ENCODE assay signal across 9 mouse cellular contexts in the genomic region with DNA sequence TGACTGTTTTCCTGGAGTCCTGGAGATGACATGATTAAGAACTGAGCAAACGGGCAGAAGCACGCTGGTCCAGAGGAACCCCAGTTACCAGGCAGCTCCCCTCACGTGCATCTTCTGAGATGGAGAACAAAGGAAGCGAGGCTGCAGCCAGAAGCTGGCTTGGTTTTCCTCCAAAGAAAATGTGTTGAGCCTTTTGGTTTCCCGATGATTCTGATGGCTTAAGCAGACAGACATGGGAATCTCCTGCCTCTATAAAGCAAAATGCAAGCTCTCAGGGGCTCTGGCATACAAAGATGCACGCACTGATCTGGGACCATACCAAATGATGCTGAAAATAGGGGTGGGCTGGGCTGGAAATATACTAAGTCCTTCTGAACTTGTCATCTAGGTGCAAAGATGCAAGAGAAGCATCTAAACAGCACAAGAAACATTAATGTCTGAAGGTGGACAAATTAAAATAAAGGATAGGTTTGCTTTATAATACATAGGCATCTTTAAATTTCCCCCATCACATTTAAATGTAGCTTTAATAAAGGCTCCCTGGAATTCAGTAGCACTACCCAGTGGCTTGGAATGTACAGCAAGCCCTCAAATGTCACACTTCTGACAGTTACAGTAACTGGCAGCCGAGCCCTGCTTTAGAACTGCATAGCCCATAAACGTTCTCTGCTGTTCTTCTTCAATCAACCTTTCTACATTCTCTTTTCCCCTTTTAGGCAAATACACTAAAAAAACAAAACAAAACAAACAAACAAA. TPM values are rescaled to one million over a fixed set of nuclear protein-coding genes. Genes with fewer than 3 reads are reported as not detected.
DNase-seq lines count a peak whose midpoint lies in the region; ATAC-seq and TF ChIP-seq lines count a peak whose summit lies in the region.
"Had no signal": no experiment of that assay in that cellular context is flagged by ENCODE, and none has a peak within 500 bp of the region (broad histone marks: within the 10 kb centered on the region; RNA-seq: fewer than 3 reads in every experiment).

No protein-coding gene starts in this region.

- no peak for ATAC-seq in heart, embryonic 16.5 days (replicated peaks; ENCODE audit: extremely low read depth, insufficient read depth, low FRiP score)
- ATAC-seq in hindbrain, embryonic 14.5 days (ENCODE audit: low FRiP score): peak; percentile 80; the same call in 1 of the 2 replicates
- ATAC-seq in midbrain, embryonic 16.5 days: peak; percentile 85

- peak overlapping the region; percentile 10; the same call in 1 of the 2 replicates for H3K4me2 ChIP-seq in heart, embryonic 16.5 days (ENCODE audit: low read depth, low read length)
- H3K4me2 ChIP-seq in hindbrain, embryonic 14.5 days (replicated peaks): peak overlapping the region; percentile 64
- peak overlapping the region; percentile 54 for H3K4me2 ChIP-seq in midbrain, embryonic 16.5 days (ENCODE audit: low read length)

- H3K36me3 ChIP-seq in heart, embryonic 16.5 days (ENCODE audit: control insufficient read depth, insufficient read depth): no peaks in the 10 kb centered on the region
- H3K36me3 ChIP-seq in hindbrain, embryonic 14.5 days (replicated peaks; ENCODE audit: control insufficient read depth, insufficient read depth): no peaks in the 10 kb centered on the region; the same call in 1 of the 2 replicates
- H3K36me3 ChIP-seq in midbrain, embryonic 16.5 days (ENCODE audit: control insufficient read depth, insufficient read depth, low read length): peaks cover 2% of the 10 kb centered on the region; the same call in 1 of the 2 replicates
- no peaks in the 10 kb centered on the region for H3K36me3 ChIP-seq in kidney, adult 2 months (ENCODE audit: control insufficient read depth, insufficient read depth, low read length)

- no peaks in the 10 kb centered on the region for H3K27me3 ChIP-seq in heart, embryonic 16.5 days (ENCODE audit: control insufficient read depth, insufficient read depth, low read length)
- H3K27me3 ChIP-seq in hindbrain, embryonic 14.5 days (ENCODE audit: control insufficient read depth, insufficient read depth, low read length): no peaks in the 10 kb centered on the region
- H3K27me3 ChIP-seq in midbrain, embryonic 16.5 days (ENCODE audit: control insufficient read depth, insufficient read depth, low read depth, low read length): no peaks in the 10 kb centered on the region
- no peaks in the 10 kb centered on the region for H3K27me3 ChIP-seq in kidney, adult 2 months (replicated peaks; ENCODE audit: control insufficient read depth, insufficient read depth, low read length)
- H3K27me3 ChIP-seq: CH12.LX had no signal

- peak overlapping the region; percentile 20 for H3K4me3 ChIP-seq in heart, embryonic 16.5 days (ENCODE audit: low read length)
- peak overlapping the region; percentile 40 for H3K4me3 ChIP-seq in hindbrain, embryonic 14.5 days (replicated peaks; ENCODE audit: low read length)
- H3K4me3 ChIP-seq in midbrain, embryonic 16.5 days (ENCODE audit: low read depth, low read length): peak overlapping the region; percentile 57
- no peak overlapping the region for H3K4me3 ChIP-seq in kidney, adult 2 months (ENCODE audit: insufficient read depth, low read depth, low read length)

- no peak for TF ChIP-seq CTCF in kidney, adult 2 months (conservative IDR thresholded peaks at IDR 0.05; ENCODE audit: insufficient read depth, insufficient read length, low read depth, low read length)

- 37% methylated on average over 8 of the region's 8 CpGs for WGBS in heart, embryonic 16.5 days
- 10% methylated on average over 8 of the region's 8 CpGs for WGBS in hindbrain, embryonic 14.5 days
- under 1% methylated on average over 8 of the region's 8 CpGs for WGBS in midbrain, embryonic 16.5 days
- 74% methylated on average over 8 of the region's 8 CpGs for WGBS in kidney, adult 2 months

- peaks cover 32% of the 10 kb centered on the region for H3K4me1 ChIP-seq in heart, embryonic 16.5 days (ENCODE audit: control insufficient read depth, insufficient read depth, low read length)
- H3K4me1 ChIP-seq in hindbrain, embryonic 14.5 days (replicated peaks; ENCODE audit: control insufficient read depth, insufficient read depth, low read length): peaks cover 40% of the 10 kb centered on the region
- peaks cover 35% of the 10 kb centered on the region for H3K4me1 ChIP-seq in midbrain, embryonic 16.5 days (ENCODE audit: control insufficient read depth, insufficient read depth, low read length)
- 0 out of 2 replicates have a peak, but pooled peaks cover 4% of the 10 kb centered on the region for H3K4me1 ChIP-seq in kidney, adult 2 months (ENCODE audit: control insufficient read depth, insufficient read depth, low read length)

- peak overlapping the region; percentile 33; the same call in 1 of the 2 replicates for H3K9ac ChIP-seq in heart, embryonic 16.5 days (ENCODE audit: low read length)
- peak overlapping the region; percentile 73 for H3K9ac ChIP-seq in hindbrain, embryonic 14.5 days
- H3K9ac ChIP-seq in midbrain, embryonic 16.5 days (ENCODE audit: low read depth, low read length): peak overlapping the region; percentile 82

- no peak for DNase-seq in heart, postnatal 14 days
- DNase-seq in cerebellum, postnatal 14 days: peak; percentile 62 to 76
- peak; percentile 81 for DNase-seq in hindbrain, embryonic 14.5 days (ENCODE audit: low spot score)
- DNase-seq in spleen, postnatal 10 days (ENCODE audit: low spot score in 2 of 2): no peak
- DNase-seq in frontal cortex, postnatal 14 days (ENCODE audit: low spot score in 2 of 2): no peak
- DNase-seq in kidney, adult 2 months: no peak

- intact Hi-C loops in heart, postnatal 14 days (cut with DNase I): no loop called here

- H3K9me3 ChIP-seq in heart, embryonic 16.5 days (replicated peaks; ENCODE audit: control insufficient read depth, low read length): no peaks in the 10 kb centered on the region
- no peaks in the 10 kb centered on the region for H3K9me3 ChIP-seq in hindbrain, embryonic 14.5 days (ENCODE audit: control insufficient read depth, low read length)
- no peaks in the 10 kb centered on the region for H3K9me3 ChIP-seq in midbrain, embryonic 16.5 days (replicated peaks; ENCODE audit: control insufficient read depth, low read length, poor library complexity, severe bottlenecking)

- no peak for TF ChIP-seq POLR2A in kidney, adult 2 months (IDR thresholded peaks at IDR 0.05; ENCODE audit: low read depth, low read length)

- H3K27ac ChIP-seq in heart, embryonic 16.5 days (ENCODE audit: low read length): peak overlapping the region; percentile 16; the same call in 1 of the 2 replicates
- peak overlapping the region; percentile 93 for H3K27ac ChIP-seq in hindbrain, embryonic 14.5 days
- H3K27ac ChIP-seq in midbrain, embryonic 16.5 days (ENCODE audit: low read length): peak overlapping the region; percentile 96
- H3K27ac ChIP-seq in kidney, adult 2 months (ENCODE audit: insufficient read depth, low read depth, low read length): no peak overlapping the region

RNA-seq across cellular contexts. Expression of gene Dtnbp1, which starts 54.9 kb away (rescaled TPM):
- 100 and 110 TPM in 2 replicates for polyA plus RNA-seq in heart, embryonic 16.5 days (2015; fragmentation: Nextera tagmentation; extraction: Ambion mirVana)
- 10 to 100 TPM; 60.5 to 70.5 TPM for total RNA-seq in heart, postnatal 14 days (2021)
- polyA plus RNA-seq in hindbrain, embryonic 14.5 days (2014; fragmentation: Nextera tagmentation; extraction: Ambion mirVana): 129 and 132 TPM in 2 replicates
- 130 and 136 TPM in 2 replicates for polyA plus RNA-seq in midbrain, embryonic 16.5 days (2015; fragmentation: Nextera tagmentation; extraction: Ambion mirVana)
- polyA plus RNA-seq in kidney, adult 2 months (2012; rRNA removed): 142 and 149 TPM in 2 replicates

Comparison
In these comparisons a context has a peak if more than half of its experiments do, and no peak if none do; other contexts are left out.
1. H3K4me2 ChIP-seq: peak in every context shown above with its lines; median percentile 64 in hindbrain, embryonic 14.5 days; 54 in midbrain, embryonic 16.5 days; 10 in heart, embryonic 16.5 days.
2. DNase-seq: peak in cerebellum, postnatal 14 days (2 of 2) and hindbrain, embryonic 14.5 days (single experiment); none in heart, postnatal 14 days (0 of 2), spleen, postnatal 10 days (0 of 2), frontal cortex, postnatal 14 days (0 of 2) and kidney, adult 2 months (single experiment).
3. Peak in every context shown above with its lines, with median percentiles within 50 percentile points of each other: H3K9ac ChIP-seq.